Mouse (Mus musculus) lung, postnatal 0 days (tissue): ENCODE data around the gene Paics.

Source experiments
- CTCF ChIP-seq: IDR thresholded peaks from 2 replicates; pipeline ENCODE4 v1.5.1; 2016; ENCODE audit warnings: antibody characterized with exemption, mild to moderate bottlenecking
- EP300 ChIP-seq: IDR thresholded peaks from 2 replicates; pipeline ENCODE4 v1.6.1; 2016; ENCODE audit warnings: antibody characterized with exemption, mild to moderate bottlenecking, control low read depth

DNA sequence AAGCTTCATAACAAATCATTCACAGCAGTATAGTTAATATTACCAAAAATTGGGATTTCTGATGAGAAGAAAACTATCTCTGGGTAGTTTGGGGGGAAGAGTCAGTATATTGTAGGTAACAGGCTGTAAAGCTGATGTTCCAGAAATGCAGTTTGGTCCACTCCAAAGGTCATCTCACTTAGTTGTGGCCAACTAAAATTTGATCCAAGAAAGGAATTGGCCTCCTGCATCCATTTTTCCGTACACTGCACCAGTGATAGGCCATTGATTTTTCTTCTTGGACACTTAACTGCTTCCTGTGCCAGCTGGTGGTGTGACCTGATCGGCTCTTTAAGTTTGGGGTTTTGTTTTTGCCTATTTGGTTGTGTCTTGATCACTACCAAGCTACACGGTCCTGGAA, 2.7 kb downstream of the Paics start:
- TF ChIP-seq CTCF: no peak
- no peak for TF ChIP-seq EP300
